Mouse (Mus musculus) cerebellum, adult 2 months (tissue): ENCODE measurements around the gene Ube2o.

Experiments used
- CTCF ChIP-seq: fragments of 200-500 bp; IDR thresholded peaks from 2 replicates; pipeline ENCODE4 v1.5.1; 2011; ENCODE audit warnings: low read depth, mild to moderate bottlenecking, control low read depth, low read length, moderate library complexity, borderline replicate concordance; ENCODE audit not compliant: insufficient read depth
- POLR2A ChIP-seq: fragments of 200-500 bp; IDR thresholded peaks from 2 replicates; pipeline ENCODE4 v1.6.1; 2011; ENCODE audit warnings: low read length, control low read depth, borderline replicate concordance; ENCODE audit not compliant: insufficient read depth

- TF ChIP-seq CTCF (no peak), POLR2A (no peak)
These were observed 37.9 kb upstream of the Ube2o start for GRCm38 (mm10) chr11:116619156-116619555.
